Mouse (Mus musculus) frontal cortex, postnatal 36 days (tissue): ENCODE data around the gene Foxc2.

Experiments used
- DNase-seq, 2 experiments: peaks; one replicate each; pipeline ENCODE4 v3.0.0; 2022; ENCODE audit warnings: low spot score in 2 of 2

Foxc2 gene

DNA sequence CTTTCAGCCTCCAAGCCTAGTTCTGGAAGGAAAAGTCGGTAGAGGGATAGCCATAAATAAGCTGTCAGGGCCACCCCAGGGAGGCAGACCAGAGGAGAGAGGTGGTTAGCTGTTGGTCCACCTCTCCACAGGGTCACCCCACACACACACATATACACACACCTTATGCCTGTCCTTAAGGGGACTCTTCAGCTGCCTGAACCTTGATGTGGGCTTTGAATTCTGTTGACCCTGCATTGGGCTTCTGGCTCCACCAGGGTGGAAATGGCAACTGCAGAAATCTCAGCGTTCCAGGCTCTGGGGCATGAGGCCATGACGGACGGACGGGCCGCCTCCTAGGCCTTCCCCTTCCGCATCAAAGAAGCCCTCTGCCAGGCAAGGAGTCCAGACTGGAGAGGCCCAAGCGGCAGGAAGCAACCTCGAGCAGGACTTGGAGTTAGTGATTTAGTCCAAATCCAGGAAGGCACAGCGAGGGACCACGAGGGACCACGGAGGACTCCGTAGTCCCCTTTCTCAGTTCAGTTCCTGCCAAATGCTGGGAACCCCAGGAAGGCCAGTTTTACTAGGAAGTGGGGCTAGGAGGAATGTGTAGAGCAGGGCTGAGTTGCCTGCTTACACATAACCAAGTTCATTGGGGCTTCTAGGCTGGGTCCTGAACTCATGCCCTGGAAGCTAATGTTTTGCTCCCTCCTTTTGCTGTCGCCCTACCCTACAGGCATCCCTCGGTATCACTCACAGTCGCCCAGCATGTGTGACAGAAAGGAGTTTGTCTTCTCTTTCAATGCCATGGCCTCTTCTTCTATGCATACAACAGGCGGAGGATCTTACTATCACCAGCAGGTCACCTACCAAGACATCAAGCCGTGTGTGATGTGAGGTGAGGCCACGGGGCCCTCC, 29.7 kb upstream of the Foxc2 start:
- no peak for DNase-seq

DNA sequence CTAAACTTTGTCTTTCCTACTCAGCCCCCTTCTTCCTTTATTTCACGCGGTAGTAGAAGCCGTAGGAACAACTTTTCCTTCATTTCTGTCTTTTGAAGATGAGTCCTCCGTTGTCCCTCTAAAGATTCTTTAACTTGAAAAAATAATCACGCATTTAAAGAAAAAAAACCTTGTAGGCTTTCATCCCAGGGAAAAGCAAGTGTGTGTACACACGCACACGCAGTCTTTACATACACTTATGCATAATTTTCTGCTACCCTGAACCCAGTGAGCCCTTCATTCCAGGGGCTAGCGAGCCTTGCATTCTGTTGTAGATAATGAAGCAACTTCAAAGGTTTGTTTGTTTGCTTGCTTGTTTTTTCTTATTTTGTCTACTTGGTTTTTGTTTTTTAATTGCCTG, 27.7 kb upstream of the Foxc2 start:
- DNase-seq = no peak

DNA sequence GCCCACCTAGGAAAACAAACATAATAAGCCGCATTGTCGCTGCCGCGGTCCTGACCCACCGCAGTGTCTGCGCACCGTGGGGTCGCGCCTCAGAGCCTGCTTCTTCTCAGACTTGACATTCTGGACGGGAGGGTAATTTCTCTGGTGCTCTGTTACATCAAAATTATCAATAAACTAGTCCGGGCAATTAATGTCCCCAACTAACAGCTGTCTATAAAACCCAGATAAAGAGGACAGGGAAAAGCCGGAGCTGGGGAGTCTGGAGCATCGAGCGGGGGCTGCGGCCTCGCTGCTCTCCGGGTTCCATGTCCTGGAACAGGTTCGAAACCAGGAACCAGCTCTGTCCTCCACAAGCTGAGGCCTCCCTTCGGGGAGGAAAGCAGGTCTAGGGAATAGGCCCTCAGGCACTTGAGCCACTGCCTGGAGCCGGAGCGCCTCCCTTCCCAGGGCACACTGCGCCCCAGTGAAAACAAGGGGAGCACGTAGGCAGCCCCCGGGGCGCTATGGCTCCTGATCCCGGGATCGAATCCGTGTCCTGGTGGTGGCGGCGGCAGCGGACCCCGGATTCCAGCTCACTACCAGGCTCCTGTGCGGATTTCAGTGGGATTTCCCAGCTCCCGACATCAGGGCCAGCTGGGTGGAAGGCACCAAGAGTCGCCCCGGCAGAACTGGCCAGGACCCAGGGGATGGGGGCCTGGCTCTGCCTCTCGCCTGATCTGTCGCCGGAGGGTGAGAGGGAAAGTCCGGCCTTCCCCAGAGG, 26.9 kb upstream of the Foxc2 start:
- DNase-seq = no peak

DNA sequence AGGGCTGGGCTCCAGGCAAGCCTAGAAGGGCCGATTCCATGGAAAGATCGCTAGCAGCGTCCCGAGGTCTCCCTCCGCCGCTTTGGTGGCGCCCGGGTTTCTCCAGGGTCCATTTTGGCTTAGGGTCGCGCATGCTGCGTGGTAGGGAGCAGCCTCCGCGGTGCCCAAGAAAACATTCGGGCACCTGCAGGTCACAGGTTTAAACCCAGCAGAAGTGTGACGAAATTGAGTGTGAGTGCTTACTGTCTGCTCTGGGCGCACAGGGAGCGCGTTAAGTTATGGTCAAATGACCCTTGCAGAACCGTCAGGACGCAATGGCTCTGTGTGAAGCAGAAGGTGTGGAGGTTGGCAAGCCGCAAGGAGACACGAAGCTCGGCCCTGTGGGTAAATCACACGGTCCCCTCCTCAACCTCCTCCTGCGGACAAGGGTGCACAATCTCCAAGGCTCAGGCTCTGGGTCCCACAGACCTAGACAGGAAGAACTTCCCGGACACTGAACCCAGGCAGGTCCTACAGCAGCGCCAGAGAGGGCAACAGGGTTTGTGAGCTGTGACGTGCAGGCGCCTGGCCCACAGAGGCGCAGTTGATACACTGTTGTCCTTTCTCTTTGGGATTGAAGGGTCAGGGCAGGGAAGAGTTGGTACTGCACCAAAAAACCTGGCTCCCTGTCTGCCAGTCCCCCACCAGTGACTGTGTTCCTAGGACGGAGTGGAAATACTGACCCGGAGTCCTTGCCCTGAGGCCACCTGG, 26.2 kb upstream of the Foxc2 start:
- DNase-seq = no peak

DNA sequence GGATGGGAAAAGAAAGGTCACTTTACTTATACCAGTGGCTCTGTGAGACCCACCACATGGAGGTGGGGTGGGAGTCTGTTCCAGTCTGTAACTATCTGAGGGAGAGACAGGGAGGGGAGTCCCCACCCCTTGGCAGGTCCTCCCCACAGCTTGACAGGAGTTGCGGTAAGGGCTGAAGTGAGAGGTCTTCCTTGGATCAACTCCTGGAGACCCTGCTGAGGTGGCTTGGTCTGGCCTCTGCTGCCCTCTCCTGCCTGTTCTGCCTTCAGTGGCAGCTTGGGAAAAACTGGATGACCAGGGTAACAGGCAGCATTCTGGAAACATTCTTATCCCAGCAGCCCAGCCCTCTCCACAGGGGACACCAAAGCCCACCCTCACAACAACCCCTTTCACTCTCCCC, 25.3 kb upstream of the Foxc2 start:
- no peak for DNase-seq

DNA sequence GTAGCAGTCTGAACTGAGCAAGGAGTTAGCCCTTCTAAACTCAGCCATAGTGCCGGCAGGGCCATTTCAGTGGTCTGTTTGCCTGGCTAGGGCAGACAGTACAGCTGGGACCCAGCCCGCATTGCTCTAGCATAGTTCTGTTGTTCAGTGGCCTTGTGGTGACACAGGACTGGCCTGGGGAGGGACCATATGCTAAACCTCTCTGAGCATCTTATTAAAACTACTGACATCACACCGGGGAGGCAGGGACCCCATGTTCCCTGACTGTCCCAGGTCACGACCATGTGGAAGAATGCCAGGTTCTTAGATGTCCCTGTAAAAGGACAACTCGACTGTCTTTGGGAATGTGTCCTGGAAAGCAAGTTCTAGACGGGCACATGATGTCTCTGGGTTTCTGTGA, 23.8 kb upstream of the Foxc2 start:
- no peak for DNase-seq

DNA sequence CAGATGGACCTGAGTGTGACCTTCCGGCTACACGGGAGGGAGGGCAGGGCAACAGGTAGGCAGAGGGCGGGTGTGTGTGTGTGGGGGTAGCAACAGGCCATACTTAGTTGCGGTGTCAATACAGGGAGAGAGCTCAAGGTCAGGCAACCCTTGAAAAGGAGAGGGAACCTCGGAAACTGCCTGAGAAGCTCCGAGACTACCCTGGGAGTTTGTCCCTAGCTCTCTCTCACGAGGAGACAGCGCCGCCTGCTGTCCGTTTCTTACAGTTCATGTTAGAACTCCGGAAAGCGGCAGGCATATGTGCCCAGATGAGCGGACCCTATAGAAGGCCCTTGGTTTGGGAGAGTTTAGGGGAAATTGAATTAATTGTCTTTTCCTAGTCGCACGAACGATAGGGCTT, 23.3 kb upstream of the Foxc2 start:
- peak; percentile 82 to 86 for DNase-seq

DNA sequence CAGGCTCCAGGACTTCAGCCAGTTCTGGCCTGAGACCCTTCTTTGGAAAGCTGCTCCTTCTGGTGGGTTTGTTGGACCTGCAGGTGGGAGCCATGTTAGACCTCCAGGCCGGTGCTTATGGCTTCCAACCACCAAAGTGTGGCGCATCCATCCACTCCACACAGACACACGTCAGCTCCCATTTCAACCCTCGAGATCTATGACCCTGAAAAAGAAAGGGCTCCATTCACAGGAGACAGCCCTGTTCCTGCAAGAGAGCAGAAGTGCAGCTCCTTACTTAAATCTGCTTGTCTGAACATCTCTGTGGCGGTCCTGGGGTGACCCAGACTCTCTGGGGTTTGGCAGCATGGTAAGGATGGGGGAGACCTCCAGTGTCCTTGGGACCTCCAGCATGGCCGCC, 22.5 kb upstream of the Foxc2 start:
- DNase-seq = no peak

DNA sequence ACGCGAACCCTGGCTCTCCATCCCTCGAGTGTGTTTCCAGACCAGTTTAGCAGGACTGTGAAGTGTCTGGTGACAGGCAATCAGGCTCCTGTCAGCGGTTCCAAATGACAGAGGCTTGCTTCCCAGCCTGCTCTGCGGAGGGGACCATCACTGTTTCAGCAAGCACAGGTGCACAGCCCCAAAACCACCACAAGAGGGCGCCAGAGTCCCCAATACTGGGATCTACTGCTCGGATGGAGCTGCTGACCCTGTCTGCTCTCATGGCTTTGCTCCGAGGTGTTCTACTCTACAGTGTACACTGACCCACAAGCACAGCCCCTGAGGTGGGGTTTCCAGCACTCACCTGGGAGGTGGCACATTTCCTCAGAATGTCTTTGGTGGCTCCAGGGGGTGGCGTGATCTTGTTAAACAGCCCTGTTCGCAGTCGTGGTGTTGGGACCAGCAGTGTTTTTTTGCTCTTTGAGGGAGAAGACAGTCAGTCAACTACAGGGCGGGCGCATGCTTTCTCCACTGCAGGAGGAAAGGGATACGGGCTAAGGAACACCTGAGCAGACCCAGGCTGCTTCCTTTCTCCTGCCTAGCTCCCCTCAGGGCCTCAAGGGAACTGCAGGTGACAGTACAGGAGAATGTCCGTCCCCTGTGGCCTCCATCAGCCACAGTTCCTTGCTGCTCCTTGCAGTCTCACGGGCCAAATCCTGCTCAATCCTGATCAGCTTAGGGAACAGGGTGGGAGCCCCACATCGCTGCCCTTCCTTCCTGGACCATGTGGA, 11.7 kb upstream of the Foxc2 start:
- peak; percentile 67 to 79 for DNase-seq

DNA sequence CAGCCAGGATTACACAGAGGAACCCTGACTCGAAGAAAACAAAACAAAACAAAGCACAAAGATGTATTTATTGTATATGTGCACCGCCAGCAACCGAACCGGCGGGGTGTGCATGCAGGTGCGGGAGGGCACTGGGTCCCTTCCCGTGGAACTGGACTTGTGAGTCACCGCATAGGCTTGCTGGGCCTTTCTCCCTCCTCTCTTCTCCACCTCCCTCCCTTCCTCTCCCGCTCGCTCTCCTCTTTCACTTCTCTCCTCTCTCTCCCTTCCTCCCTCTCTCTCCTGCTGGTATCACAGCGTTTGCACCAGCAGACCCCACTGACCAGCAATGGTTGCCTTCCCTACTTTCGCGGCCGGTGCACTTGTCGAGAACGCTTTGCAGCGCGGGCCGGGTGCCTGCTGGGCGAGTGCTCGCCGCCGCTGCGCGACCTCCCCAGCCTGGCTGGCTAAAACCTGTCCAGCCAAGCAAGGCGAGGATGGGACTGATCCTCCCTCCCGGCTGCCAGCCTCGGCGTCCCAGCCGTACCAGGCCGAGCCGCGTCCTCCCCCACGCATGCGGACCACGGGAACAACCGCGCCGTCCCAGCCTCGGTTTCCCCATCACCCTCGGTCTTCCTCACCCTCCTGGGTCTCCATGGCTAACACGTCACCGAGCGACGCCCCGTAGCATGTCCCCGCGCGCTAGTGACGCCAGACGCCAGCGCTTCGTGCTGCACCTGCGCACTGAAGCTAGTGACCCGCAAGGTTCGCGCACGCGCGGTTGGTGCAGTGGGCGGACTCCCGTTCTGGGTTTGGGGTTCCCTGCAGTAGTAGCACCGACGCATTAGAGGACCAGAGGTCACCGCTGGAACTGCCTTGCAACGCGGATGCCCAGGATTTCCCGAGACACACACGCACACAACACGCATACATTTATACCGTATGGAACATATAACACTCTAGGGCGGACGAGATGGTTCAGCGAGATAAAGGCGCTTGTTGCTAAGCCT, 8.0 kb upstream of the Foxc2 start, which contains the start of gene Mthfsd:
Gene Mthfsd, minus strand, starts transcription at position 725 of the 989 bp plus-strand sequence.
- peak; percentile 99 for DNase-seq

DNA sequence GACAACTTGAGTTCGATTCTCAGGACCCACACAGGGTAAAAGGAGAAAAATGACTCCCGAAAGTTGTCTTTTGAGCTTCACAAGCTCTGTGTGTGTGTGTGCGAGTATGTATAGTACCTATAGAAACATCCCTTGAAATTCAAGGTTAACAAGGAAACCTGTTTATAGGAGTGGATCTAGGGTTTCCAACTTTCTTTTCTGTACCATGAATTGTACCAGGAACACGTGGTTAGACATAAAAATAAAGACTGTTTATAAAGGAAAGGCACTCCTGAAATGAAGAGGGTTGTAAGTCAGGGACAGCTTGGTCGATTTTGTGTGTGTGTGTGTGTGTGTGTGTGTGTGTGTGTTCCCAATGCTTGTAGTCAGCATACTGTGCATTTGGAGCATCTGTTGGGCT, 7.3 kb upstream of the Foxc2 start:
- DNase-seq = no peak

DNA sequence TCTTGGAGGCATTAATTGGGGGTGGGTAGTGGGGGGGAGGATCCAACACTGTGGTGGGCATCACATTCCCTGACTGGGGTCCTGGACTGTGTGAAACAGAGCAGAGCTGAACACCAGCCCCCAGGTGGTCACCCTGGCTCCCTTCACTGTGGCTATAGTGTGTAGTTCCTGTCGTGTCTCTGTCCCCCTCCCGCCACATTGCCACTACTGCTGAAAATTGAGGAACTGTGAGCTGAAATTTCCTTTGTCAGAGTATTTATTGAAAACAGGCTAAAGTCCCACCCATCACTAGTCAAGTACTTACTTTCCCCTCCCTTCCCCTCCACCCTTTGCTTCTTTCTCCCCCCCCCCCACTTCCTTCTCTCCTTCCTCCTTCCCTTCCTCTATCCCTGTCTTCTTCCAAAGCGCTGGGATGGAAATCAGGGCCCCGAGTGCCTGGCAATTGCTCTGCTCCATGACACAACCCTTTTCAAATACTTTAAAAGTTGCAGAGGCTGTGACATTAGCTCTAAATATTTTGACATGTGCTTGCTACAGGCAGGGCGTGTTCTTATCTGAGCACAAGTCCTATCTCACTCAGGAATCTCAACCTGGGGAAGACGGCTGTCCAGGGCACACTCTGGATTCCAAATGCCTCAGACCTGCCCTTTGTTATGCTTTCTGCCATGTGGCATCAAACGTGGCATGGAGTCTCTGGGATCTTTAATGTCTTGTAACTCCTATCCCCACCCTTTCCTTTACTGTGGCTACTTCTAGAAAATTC, 4.6 kb upstream of the Foxc2 start:
- DNase-seq = no peak

DNA sequence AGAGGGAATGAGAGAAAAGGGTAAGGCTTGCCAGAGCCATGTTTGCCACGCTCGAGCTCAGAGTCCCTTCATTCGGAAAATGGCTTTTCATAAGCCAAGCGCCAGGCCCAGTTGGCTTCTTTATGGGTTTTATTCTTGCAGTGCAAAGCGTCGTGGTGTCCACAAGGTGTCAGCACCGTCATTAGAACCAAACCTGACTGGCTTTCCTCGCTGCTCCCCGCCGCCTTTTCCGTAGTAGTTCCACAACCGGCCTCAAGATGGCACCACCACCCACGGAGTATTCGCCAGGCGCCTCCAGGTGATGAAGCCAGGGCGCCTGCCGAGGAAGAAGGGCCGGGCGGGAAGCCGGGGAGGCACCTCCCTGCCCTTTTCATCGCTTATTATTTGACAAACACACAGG, 2.7 kb upstream of the Foxc2 start:
- peak; percentile 98 for DNase-seq

DNA sequence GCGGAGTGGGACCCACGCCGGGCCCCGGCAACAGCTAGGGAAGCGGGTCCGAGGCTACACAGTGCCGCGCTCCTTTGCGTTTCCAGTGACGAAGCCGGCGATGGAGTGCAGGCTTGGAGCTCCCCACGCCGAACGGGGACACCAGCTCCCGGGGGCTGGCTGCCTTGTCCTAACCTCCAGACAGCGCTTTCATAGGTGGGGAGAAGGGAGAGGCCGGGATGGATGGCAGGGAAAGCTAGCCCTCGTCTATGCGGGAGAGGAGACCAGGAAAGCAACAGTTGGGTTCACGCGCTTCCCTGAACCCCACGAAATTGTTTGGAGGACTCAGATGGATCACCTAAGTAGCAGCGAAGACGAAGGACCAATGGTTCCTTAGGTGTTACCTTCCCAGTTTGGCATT, 835 bp upstream of the Foxc2 start:
- no peak for DNase-seq

DNA sequence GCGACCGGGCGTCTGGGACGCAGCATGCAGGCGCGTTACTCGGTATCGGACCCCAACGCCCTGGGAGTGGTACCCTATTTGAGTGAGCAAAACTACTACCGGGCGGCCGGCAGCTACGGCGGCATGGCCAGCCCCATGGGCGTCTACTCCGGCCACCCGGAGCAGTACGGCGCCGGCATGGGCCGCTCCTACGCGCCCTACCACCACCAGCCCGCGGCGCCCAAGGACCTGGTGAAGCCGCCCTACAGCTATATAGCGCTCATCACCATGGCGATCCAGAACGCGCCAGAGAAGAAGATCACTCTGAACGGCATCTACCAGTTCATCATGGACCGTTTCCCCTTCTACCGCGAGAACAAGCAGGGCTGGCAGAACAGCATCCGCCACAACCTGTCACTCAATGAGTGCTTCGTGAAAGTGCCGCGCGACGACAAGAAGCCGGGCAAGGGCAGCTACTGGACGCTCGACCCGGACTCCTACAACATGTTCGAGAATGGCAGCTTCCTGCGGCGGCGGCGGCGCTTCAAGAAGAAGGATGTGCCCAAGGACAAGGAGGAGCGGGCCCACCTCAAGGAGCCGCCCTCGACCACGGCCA, 717 bp downstream of the Foxc2 start:
- no peak for DNase-seq

DNA sequence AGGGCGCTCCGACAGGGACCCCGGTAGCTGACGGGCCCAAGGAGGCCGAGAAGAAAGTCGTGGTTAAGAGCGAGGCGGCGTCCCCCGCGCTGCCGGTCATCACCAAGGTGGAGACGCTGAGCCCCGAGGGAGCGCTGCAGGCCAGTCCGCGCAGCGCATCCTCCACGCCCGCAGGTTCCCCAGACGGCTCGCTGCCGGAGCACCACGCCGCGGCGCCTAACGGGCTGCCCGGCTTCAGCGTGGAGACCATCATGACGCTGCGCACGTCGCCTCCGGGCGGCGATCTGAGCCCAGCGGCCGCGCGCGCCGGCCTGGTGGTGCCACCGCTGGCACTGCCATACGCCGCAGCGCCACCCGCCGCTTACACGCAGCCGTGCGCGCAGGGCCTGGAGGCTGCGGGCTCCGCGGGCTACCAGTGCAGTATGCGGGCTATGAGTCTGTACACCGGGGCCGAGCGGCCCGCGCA, 1.2 kb downstream of the Foxc2 start:
- no peak for DNase-seq

DNA sequence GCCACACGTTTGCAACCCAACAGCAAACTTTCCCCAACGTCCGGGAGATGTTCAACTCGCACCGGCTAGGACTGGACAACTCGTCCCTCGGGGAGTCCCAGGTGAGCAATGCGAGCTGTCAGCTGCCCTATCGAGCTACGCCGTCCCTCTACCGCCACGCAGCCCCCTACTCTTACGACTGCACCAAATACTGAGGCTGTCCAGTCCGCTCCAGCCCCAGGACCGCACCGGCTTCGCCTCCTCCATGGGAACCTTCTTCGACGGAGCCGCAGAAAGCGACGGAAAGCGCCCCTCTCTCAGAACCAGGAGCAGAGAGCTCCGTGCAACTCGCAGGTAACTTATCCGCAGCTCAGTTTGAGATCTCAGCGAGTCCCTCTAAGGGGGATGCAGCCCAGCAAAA, 1.9 kb downstream of the Foxc2 start:
- DNase-seq = no peak

DNA sequence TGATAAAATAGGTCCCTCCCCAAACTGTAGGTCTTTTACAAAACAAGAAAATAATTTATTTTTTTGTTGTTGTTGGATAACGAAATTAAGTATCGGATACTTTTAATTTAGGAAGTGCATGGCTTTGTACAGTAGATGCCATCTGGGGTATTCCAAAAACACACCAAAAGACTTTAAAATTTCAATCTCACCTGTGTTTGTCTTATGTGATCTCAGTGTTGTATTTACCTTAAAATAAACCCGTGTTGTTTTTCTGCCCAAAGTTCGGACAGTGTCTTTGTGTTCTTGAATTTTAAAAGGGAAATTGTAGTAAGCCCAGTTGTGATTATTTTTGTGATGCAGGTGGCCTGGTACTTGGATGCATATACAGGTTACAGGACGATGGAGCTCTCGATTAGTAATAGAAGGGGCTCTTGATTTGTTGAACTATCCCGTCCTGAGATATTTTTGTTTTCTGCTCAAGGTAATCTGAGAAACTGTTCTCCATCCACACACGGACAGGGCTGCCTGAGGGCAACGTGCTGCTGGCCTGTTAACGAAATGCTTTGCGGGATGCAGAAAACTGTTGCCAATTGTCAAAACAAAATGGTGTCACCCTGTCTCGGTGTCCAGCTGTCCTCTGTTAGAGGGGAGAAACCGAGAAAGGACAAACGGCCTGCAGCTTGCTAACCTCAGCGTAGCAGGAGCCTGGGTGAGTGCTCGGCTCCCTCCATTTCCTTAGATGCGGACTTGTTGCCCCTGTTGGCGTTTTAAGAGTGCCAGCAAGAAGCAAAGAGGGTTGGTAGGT, 2.9 kb downstream of the Foxc2 start:
- DNase-seq = no peak
